Mouse (Mus musculus): ENCODE data around the gene Tenm4. TPM values are rescaled to one million over a fixed set of nuclear protein-coding genes. Genes with fewer than 3 reads are reported as not detected.

Tenm4 gene
- total RNA-seq, 1 experiment: 38.9 TPM

DNA sequence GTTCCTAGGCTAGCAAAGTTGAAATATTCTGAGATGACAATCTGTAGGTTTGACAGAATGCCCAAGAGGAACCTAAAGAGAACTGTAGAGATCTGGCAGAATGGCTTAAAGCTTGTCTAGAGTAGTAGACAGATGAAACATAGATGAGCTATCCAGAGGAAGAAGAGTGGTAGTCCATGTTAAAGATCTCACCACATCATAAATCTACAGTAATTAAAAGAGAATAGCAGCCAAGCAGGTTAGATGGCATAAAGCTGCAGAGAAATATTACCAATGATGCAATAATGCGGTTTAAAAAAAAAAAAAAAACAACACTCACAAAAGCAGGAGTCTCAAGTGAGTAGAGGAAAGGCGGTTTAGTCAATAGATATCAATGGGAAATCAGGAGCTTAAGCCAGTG is 580.2 kb downstream of the Tenm4 start:
- no peak overlapping the region for H3K27ac ChIP-seq (ENCODE audit: insufficient read depth, low read depth, low read length, poor library complexity, severe bottlenecking)
- peaks cover 0 to 6% of the 10 kb centered on the region in 2 experiments; a peak in 1 of 4 replicates for H3K4me1 ChIP-seq (ENCODE audit: control insufficient read depth in 2 of 2, insufficient read depth in 2 of 2, low read length in 2 of 2, poor library complexity in 1 of 2)
- H3K9ac ChIP-seq (ENCODE audit: insufficient read depth, low read depth, low read length, poor library complexity, severe bottlenecking): no peak overlapping the region
- H3K4me3 ChIP-seq (ENCODE audit: insufficient read depth in 1 of 2, low read depth in 1 of 2, low read length in 2 of 2, poor library complexity in 1 of 2, severe bottlenecking in 1 of 2): no peak overlapping the region
- H3K9me3 ChIP-seq (ENCODE audit: control insufficient read depth, insufficient read depth, low read depth, low read length): no peaks in the 10 kb centered on the region
- H3K36me3 ChIP-seq (ENCODE audit: control insufficient read depth, insufficient read depth, low read length, poor library complexity, severe bottlenecking): no peaks in the 10 kb centered on the region
- no peak for DNase-seq (ENCODE audit: low read depth, low spot score)
- TF ChIP-seq CHD2 (IDR thresholded peaks at IDR 0.05; ENCODE audit: low read depth, low read length) (no peak), ZC3H11A (IDR thresholded peaks at IDR 0.05; ENCODE audit: borderline replicate concordance, low read depth, low read length) (no peak), ZNF384 (IDR thresholded peaks at IDR 0.05; ENCODE audit: low read depth, low read length) (no peak), HCFC1 (IDR thresholded peaks at IDR 0.05; ENCODE audit: borderline replicate concordance, insufficient read depth, low read length) (no peak), MAFK (IDR thresholded peaks at IDR 0.05; ENCODE audit: insufficient read depth, low read depth, low read length) (no peak)
- in situ Hi-C loops (cut with MboI; ENCODE audit: low sequenced_read_pairs in 2 of 2, unreplicated experiment in 2 of 2): no loop called here

DNA sequence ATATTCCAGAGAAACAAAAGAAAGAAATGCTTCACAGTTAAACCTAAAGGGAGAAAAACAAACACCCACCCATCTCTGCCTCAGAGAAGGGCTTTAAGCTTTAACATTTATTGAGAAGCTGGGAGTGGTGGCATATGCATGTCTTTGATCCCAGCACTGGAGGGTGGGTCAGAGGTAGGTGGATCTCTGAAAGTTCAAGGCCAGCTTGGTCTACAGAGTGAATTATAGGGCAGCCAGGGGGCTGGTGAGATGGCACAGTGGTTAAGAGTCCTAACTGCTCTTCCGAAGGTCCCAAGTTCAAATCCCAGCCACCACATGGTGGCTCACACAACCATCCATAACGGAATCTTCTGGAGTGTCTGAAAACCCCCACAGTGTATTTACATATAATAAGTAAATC is 581.7 kb downstream of the Tenm4 start:
- no peak overlapping the region for H3K27ac ChIP-seq (ENCODE audit: insufficient read depth, low read depth, low read length, poor library complexity, severe bottlenecking)
- TF ChIP-seq CHD2 (IDR thresholded peaks at IDR 0.05; ENCODE audit: low read depth, low read length) (no peak), MAFK (IDR thresholded peaks at IDR 0.05; ENCODE audit: insufficient read depth, low read depth, low read length) (no peak), ZC3H11A (IDR thresholded peaks at IDR 0.05; ENCODE audit: borderline replicate concordance, low read depth, low read length) (no peak), HCFC1 (IDR thresholded peaks at IDR 0.05; ENCODE audit: borderline replicate concordance, insufficient read depth, low read length) (no peak), ZNF384 (IDR thresholded peaks at IDR 0.05; ENCODE audit: low read depth, low read length) (no peak)
- peaks cover 0 to 6% of the 10 kb centered on the region in 2 experiments; a peak in 1 of 4 replicates for H3K4me1 ChIP-seq (ENCODE audit: control insufficient read depth in 2 of 2, insufficient read depth in 2 of 2, low read length in 2 of 2, poor library complexity in 1 of 2)
- in situ Hi-C loops (cut with MboI; ENCODE audit: low sequenced_read_pairs in 2 of 2, unreplicated experiment in 2 of 2): no loop called here
- no peaks in the 10 kb centered on the region for H3K36me3 ChIP-seq (ENCODE audit: control insufficient read depth, insufficient read depth, low read length, poor library complexity, severe bottlenecking)
- no peak overlapping the region for H3K9ac ChIP-seq (ENCODE audit: insufficient read depth, low read depth, low read length, poor library complexity, severe bottlenecking)
- DNase-seq (ENCODE audit: low read depth, low spot score): no peak
- no peaks in the 10 kb centered on the region for H3K9me3 ChIP-seq (ENCODE audit: control insufficient read depth, insufficient read depth, low read depth, low read length)
- H3K4me3 ChIP-seq (ENCODE audit: insufficient read depth in 1 of 2, low read depth in 1 of 2, low read length in 2 of 2, poor library complexity in 1 of 2, severe bottlenecking in 1 of 2): no peak overlapping the region

DNA sequence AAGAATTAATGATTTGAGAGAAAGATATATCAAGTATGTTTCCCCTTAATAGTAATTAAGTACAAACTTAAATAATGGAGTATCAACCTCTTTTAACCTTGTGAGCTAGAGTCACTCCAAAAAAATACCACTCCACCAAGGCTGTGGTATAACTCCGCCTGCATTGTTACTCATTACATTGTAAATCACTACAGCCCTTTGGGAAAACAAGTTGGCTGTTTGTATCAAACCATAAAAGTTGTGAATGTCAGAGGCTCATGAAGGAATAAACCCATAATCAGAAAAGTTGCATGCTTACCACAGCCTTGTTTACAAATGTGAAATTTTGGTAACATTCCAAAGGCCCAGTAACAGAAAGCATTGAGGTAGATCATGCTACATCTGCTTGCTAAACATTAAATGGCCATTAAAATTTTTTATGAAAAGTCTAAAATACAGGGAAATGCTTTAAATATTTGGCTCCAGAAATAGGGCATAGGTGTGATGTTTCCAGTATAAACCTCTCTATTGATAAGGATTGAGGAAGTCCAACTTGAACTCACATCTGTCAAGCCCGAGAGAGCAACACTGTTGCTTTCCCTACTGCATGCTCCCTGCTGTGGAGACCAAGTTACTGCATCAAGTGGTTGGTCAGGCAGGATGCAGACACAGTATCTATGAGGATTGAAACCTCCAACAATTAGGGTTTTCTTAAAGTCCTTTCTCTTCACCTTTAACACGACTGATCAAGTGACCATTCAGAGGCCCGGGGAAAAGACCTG is 582.5 kb downstream of the Tenm4 start:
- peaks cover 0 to 5% of the 10 kb centered on the region in 2 experiments; a peak in 1 of 4 replicates for H3K4me1 ChIP-seq (ENCODE audit: control insufficient read depth in 2 of 2, insufficient read depth in 2 of 2, low read length in 2 of 2, poor library complexity in 1 of 2)
- TF ChIP-seq ZNF384 (IDR thresholded peaks at IDR 0.05; ENCODE audit: low read depth, low read length) (no peak), ZC3H11A (IDR thresholded peaks at IDR 0.05; ENCODE audit: borderline replicate concordance, low read depth, low read length) (no peak), CHD2 (IDR thresholded peaks at IDR 0.05; ENCODE audit: low read depth, low read length) (no peak), HCFC1 (IDR thresholded peaks at IDR 0.05; ENCODE audit: borderline replicate concordance, insufficient read depth, low read length) (no peak), MAFK (IDR thresholded peaks at IDR 0.05; ENCODE audit: insufficient read depth, low read depth, low read length) (no peak)

DNA sequence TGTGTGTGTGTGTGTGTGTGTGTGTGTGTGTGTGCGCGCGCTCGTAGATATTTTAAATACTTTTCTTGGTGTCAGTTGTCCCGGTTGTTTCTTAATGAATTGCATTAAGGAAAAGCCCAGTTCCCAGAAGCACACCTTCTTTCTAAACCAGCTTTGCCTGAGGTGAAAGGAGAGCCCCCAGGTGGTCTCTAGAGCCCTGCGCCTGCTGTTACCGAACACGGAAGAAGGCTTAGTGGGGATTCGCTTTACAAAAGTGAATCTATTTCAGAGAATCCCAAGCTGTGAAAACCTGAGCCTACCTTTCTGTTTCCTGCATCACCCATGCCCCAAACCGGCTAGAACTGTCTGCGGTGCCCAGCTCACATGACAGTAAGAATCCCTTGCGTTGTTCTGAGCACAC is 583.1 kb downstream of the Tenm4 start:
- in situ Hi-C loops (cut with MboI; ENCODE audit: low sequenced_read_pairs in 2 of 2, unreplicated experiment in 2 of 2): no loop called here
- Histone ChIP-seq H3K9me3 (ENCODE audit: control insufficient read depth, insufficient read depth, low read depth, low read length) (no peaks in the 10 kb centered on the region), H3K4me3 (ENCODE audit: insufficient read depth in 1 of 2, low read depth in 1 of 2, low read length in 2 of 2, poor library complexity in 1 of 2, severe bottlenecking in 1 of 2) (no peak overlapping the region), H3K36me3 (ENCODE audit: control insufficient read depth, insufficient read depth, low read length, poor library complexity, severe bottlenecking) (no peaks in the 10 kb centered on the region), H3K27ac (ENCODE audit: insufficient read depth, low read depth, low read length, poor library complexity, severe bottlenecking) (no peak overlapping the region), H3K4me1 (ENCODE audit: control insufficient read depth in 2 of 2, insufficient read depth in 2 of 2, low read length in 2 of 2, poor library complexity in 1 of 2) (peaks cover 0 to 4% of the 10 kb centered on the region in 2 experiments; a peak in 1 of 4 replicates), H3K9ac (ENCODE audit: insufficient read depth, low read depth, low read length, poor library complexity, severe bottlenecking) (no peak overlapping the region)
- no peak for DNase-seq (ENCODE audit: low read depth, low spot score)
- TF ChIP-seq ZNF384 (IDR thresholded peaks at IDR 0.05; ENCODE audit: low read depth, low read length) (no peak), ZC3H11A (IDR thresholded peaks at IDR 0.05; ENCODE audit: borderline replicate concordance, low read depth, low read length) (no peak), CHD2 (IDR thresholded peaks at IDR 0.05; ENCODE audit: low read depth, low read length) (no peak), MAFK (IDR thresholded peaks at IDR 0.05; ENCODE audit: insufficient read depth, low read depth, low read length) (no peak), HCFC1 (IDR thresholded peaks at IDR 0.05; ENCODE audit: borderline replicate concordance, insufficient read depth, low read length) (no peak)

More for the DNA sequence above, 582.5 kb downstream of the Tenm4 start:
- Histone ChIP-seq H3K36me3 (ENCODE audit: control insufficient read depth, insufficient read depth, low read length, poor library complexity, severe bottlenecking) (no peaks in the 10 kb centered on the region), H3K9ac (ENCODE audit: insufficient read depth, low read depth, low read length, poor library complexity, severe bottlenecking) (no peak overlapping the region), H3K27ac (ENCODE audit: insufficient read depth, low read depth, low read length, poor library complexity, severe bottlenecking) (no peak overlapping the region), H3K9me3 (ENCODE audit: control insufficient read depth, insufficient read depth, low read depth, low read length) (no peaks in the 10 kb centered on the region), H3K4me3 (ENCODE audit: insufficient read depth in 1 of 2, low read depth in 1 of 2, low read length in 2 of 2, poor library complexity in 1 of 2, severe bottlenecking in 1 of 2) (no peak overlapping the region)
- in situ Hi-C loops (cut with MboI; ENCODE audit: low sequenced_read_pairs in 2 of 2, unreplicated experiment in 2 of 2): no loop called here
- DNase-seq (ENCODE audit: low read depth, low spot score): no peak
